Mouse (Mus musculus): ENCODE data around the gene Aldh3b1. TPM values are rescaled to one million over a fixed set of nuclear protein-coding genes. Genes with fewer than 3 reads are reported as not detected.

Gene Aldh3b1
- total RNA-seq, 2 experiments from 2014 or later: 1.5 to 1.7 TPM

GRCm38 (mm10) chr19:3922661-3923371 is 6.8 kb downstream of the Aldh3b1 start:
- intact Hi-C loops (cut with DNase I): no loop called here

GRCm38 (mm10) chr19:3919928-3920327 is 9.7 kb downstream of the Aldh3b1 start:
- intact Hi-C loops (cut with DNase I): no loop called here
- no peak for DNase-seq (ENCODE audit: extremely low spot score in 1 of 2, low spot score in 2 of 2)

More at GRCm38 (mm10) chr19:3922661-3923371, 6.8 kb downstream of the Aldh3b1 start:
- no peak for DNase-seq (ENCODE audit: extremely low spot score in 1 of 2, low spot score in 2 of 2)

GRCm38 (mm10) chr19:3916727-3917126 is 12.9 kb downstream of the Aldh3b1 start:
- no peak for DNase-seq (ENCODE audit: extremely low spot score in 1 of 2, low spot score in 2 of 2)
- intact Hi-C loops (cut with DNase I): no loop called here

- intact Hi-C loops (cut with DNase I): no loop called here
Measured at GRCm38 (mm10) chr19:3914535-3914934, 15.1 kb downstream of the Aldh3b1 start.

GRCm38 (mm10) chr19:3913692-3914091 is 15.9 kb downstream of the Aldh3b1 start:
- intact Hi-C loops (cut with DNase I): no loop called here

More at GRCm38 (mm10) chr19:3914535-3914934, 15.1 kb downstream of the Aldh3b1 start:
- DNase-seq (ENCODE audit: extremely low spot score in 1 of 2, low spot score in 2 of 2): no peak

GRCm38 (mm10) chr19:3912337-3913204 is 17.0 kb downstream of the Aldh3b1 start, which contains the start of gene Ndufs8:
Ndufs8 (minus strand) TSS chr19:3912774.
- peak; percentile 93 to 97 for DNase-seq (ENCODE audit: extremely low spot score in 1 of 2, low spot score in 2 of 2)
- intact Hi-C loops (cut with DNase I): no loop called here

More at GRCm38 (mm10) chr19:3913692-3914091, 15.9 kb downstream of the Aldh3b1 start:
- no peak for DNase-seq (ENCODE audit: extremely low spot score in 1 of 2, low spot score in 2 of 2)

- DNase-seq (ENCODE audit: extremely low spot score in 1 of 2, low spot score in 2 of 2): no peak
- intact Hi-C loops (cut with DNase I): no loop called here
Measured at GRCm38 (mm10) chr19:3910206-3910605, 19.4 kb downstream of the Aldh3b1 start.

- intact Hi-C loops (cut with DNase I): no loop called here
Measured at GRCm38 (mm10) chr19:3907876-3908660, 21.5 kb downstream of the Aldh3b1 start.

GRCm38 (mm10) chr19:3906795-3907786 is 22.5 kb downstream of the Aldh3b1 start, which contains the start of gene Tcirg1:
Tcirg1 (minus strand) TSS chr19:3907133.
- intact Hi-C loops (cut with DNase I): no loop called here

More at GRCm38 (mm10) chr19:3907876-3908660, 21.5 kb downstream of the Aldh3b1 start:
- no peak for DNase-seq (ENCODE audit: extremely low spot score in 1 of 2, low spot score in 2 of 2)

GRCm38 (mm10) chr19:3906326-3906725 is 23.3 kb downstream of the Aldh3b1 start:
- intact Hi-C loops (cut with DNase I): no loop called here
- no peak for DNase-seq (ENCODE audit: extremely low spot score in 1 of 2, low spot score in 2 of 2)

More at GRCm38 (mm10) chr19:3906795-3907786, 22.5 kb downstream of the Aldh3b1 start, which contains the start of gene Tcirg1:
- DNase-seq (ENCODE audit: extremely low spot score in 1 of 2, low spot score in 2 of 2): peak in 1 of 2 experiments; percentile 85

- intact Hi-C loops (cut with DNase I): no loop called here
- no peak for DNase-seq (ENCODE audit: extremely low spot score in 1 of 2, low spot score in 2 of 2)
Measured at GRCm38 (mm10) chr19:3905261-3905969, 24.2 kb downstream of the Aldh3b1 start.

- no peak for DNase-seq (ENCODE audit: extremely low spot score in 1 of 2, low spot score in 2 of 2)
- intact Hi-C loops (cut with DNase I): no loop called here
Measured at GRCm38 (mm10) chr19:3904363-3904675, 25.3 kb downstream of the Aldh3b1 start.

GRCm38 (mm10) chr19:3903648-3904362 is 25.8 kb downstream of the Aldh3b1 start:
- intact Hi-C loops (cut with DNase I): no loop called here
- DNase-seq (ENCODE audit: extremely low spot score in 1 of 2, low spot score in 2 of 2): no peak

- intact Hi-C loops (cut with DNase I): no loop called here
- no peak for DNase-seq (ENCODE audit: extremely low spot score in 1 of 2, low spot score in 2 of 2)
Measured at GRCm38 (mm10) chr19:3902966-3903365, 26.6 kb downstream of the Aldh3b1 start.

GRCm38 (mm10) chr19:3899618-3900017 is 30.0 kb downstream of the Aldh3b1 start:
- intact Hi-C loops (cut with DNase I): no loop called here

GRCm38 (mm10) chr19:3898952-3899351 is 30.7 kb downstream of the Aldh3b1 start:
- intact Hi-C loops (cut with DNase I): no loop called here
- no peak for DNase-seq (ENCODE audit: extremely low spot score in 1 of 2, low spot score in 2 of 2)

More at GRCm38 (mm10) chr19:3899618-3900017, 30.0 kb downstream of the Aldh3b1 start:
- DNase-seq (ENCODE audit: extremely low spot score in 1 of 2, low spot score in 2 of 2): no peak

GRCm38 (mm10) chr19:3897557-3897956 is 32.1 kb downstream of the Aldh3b1 start:
- intact Hi-C loops (cut with DNase I): no loop called here
- no peak for DNase-seq (ENCODE audit: extremely low spot score in 1 of 2, low spot score in 2 of 2)
